Mouse (Mus musculus): Measurements from ENCODE around the gene Pdzk1.

Gene Pdzk1

DNA sequence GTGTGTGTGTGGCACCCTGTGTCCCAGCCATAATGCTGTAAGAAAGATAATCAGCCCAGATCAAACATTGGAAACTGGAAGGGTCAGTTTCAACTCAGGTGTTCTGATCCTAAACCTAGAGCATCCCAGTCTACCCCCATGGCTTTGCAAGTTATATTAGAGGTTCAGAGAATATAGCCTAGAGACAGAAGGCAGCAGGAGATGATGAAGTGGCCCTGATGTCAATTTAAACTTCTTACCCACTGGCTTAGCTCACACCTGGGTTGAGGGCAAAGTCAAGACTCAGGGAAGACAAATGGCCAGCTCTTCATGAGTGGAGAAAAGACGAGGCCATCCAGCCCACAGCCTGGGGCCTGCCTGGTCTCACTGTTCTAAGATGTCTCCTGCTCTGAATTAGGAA is at the start of gene Pdzk1, which contains the start of gene Cd160:
Gene Pdzk1 (plus strand): TSS at position 301 of the 400 bp plus-strand sequence.
Gene Cd160 (minus strand): TSS at position 368 of the 400 bp plus-strand sequence.
- DNase-seq, result no peak

DNA sequence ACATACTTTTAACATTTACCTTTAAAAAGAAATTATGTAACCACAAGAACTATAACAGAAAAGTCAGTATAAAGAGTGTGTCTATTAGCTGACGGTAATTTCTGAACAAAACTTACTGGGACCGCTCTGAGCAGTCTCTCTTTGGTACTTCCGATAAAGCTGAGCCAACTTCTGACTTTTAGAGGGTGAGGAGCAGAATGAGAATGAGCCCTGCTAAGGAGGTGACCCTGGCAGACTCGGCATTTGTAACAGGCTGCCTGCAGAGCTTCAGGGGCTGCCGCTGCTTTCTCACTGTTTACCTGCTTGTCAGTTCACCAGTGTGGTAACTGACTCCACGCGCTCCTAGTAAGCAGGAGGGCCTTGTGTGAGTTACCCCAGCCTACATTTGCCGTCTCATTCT is 46.8 kb upstream of the Pdzk1 start:
- no peak for DNase-seq

DNA sequence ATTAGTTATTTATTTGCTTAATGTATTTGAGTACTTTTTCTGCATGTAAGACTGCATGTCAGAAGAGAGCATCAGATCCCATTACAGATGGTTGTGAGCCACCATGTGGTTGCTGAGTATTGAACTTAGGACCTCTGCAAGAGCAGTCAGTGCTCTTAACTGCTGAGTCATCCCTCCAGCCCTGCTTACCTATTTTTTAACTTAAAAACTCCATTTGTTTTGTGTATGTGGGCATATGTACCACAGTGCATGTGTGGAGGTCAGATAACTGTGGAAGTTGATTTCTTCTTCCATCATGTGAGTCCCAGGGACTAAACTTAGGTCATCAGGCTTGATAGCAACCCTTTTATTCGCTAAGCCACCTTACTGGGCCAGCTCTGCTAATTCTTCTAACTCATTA is 41.3 kb upstream of the Pdzk1 start:
- DNase-seq, result no peak

DNA sequence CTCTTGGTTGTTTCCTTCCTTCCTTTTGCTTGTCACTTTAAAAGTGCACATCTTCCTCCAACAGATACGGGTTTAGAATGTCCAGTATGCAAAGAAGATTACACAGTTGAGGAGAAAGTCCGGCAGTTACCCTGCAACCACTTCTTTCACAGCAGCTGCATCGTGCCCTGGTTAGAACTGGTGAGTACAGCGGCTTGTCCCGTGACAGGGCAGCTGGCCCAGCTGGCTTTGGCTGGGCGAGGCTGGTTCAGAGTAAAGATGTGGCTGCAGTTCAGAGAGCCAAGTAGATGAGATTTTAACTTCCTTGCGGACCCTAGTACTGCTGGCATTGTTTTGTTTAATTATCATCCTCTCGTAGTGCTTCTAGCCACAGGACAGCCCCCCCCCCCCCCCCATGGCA is 40.6 kb upstream of the Pdzk1 start:
- no peak for DNase-seq

GRCm38 (mm10) chr3:96800254-96800653 is 28.8 kb upstream of the Pdzk1 start:
- DNase-seq, result no peak

GRCm38 (mm10) chr3:96802214-96802613 is 26.9 kb upstream of the Pdzk1 start:
- no peak for DNase-seq

GRCm38 (mm10) chr3:96808136-96808535 is 20.9 kb upstream of the Pdzk1 start:
- DNase-seq, result no peak

DNA sequence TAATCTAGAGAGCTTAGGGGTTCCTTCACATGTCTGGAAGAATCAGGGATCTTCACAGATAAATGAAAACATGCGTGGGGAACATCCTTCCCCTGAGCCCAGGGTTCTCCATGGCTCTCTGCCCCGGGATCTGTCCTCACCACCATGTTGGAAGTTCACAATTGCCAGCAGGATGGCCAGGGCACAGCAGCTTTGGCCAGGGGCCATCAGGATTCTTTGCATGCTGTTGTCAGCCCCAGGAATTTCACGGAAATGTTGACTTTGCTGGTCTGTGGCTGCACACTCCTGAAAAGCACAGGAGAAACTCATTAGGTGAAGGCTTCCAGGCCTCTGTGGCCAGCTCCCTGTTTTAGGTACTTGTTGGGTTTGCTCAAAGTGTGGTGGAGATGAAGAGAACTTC is 20.4 kb upstream of the Pdzk1 start:
- no peak for DNase-seq

DNA sequence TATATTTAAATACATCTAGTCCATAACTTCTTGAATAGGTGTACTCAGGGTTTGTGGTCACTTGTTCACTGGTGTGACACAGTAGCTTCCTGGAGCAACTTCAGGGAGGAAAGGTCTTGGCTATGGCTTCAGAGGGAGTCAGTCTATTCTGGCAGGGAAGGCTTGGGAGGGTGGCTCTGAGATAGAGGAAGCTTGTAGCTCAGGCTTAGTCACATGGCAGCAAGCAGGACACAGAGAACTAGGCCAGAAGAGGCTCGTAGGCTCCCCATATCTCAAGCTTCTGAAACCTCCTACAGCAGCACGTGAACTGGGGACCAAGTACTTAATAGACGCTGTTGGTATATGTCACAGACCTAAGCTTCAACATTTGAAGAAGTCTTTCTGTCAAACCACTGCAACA is 17.9 kb upstream of the Pdzk1 start:
- DNase-seq, result no peak

DNA sequence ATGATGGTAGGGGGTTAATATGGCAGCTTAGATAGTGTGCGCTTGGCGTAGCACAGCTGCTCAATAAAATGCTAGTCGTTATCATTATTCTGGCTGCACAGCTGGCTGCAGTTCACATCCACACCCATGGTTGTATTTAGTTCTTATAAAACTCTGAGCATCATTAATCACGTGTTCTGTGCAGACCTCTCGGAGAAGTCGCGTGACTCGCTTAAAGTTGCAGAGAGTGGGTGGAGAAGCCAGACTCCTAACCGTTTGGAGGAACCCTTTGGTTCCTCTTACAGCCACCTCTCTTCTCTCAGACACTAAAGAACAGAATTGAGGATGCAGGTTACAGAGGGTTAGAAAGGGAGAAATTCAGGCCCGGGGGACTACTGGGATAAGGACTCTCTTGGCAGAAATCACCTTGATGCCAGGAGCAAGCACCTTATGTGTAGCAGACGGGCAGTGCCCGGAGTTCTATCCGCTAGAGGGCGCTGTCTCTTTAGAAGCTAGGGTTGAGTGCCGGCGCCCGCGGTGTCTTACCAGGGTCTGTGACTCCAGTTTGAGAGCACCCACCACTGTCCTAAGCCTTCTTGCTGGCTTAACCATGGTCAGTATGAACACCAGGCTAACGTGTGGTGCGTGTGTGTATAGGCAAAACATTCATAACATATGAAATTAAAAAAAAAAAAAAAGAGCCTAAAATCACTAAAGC is 16.5 kb upstream of the Pdzk1 start:
- peak; percentile 64 for DNase-seq

- no peak for DNase-seq
Measured at GRCm38 (mm10) chr3:96813106-96813505, 16.0 kb upstream of the Pdzk1 start.

DNA sequence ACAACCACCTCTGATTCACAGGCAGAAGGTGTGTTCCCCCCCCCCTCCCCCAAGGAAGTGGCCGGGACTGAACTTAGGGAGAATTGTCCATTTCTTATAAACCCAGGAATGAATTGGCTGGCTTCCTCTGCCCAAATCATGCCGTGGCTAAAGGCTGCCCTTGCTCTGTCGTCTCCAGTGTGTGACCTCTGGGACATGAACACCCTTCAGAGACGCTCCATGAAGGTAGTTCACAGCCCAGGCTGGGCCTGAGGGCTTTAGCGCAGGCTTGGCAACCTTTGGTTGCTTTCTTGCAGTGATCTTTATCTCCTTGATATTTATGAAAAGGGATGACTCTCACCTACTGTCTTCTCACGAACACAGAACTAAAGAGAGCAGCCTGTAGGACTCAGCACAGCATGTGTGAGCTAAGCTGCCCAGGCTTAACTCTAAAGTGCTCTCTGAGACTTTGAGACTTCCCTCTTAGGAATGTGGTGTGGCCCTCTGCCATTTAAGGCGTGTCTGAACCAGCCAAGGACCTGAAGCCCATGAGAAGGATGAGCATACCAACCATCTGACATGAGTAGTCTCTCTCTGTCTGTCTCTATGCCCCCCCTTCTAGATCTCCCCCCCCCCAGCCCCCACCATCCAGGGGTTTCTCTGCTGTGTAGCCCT is 15.4 kb upstream of the Pdzk1 start:
- no peak for DNase-seq

- no peak for DNase-seq
Measured at GRCm38 (mm10) chr3:96814342-96814741, 14.7 kb upstream of the Pdzk1 start.

GRCm38 (mm10) chr3:96820116-96820915 is 8.8 kb upstream of the Pdzk1 start:
- no peak for DNase-seq

DNA sequence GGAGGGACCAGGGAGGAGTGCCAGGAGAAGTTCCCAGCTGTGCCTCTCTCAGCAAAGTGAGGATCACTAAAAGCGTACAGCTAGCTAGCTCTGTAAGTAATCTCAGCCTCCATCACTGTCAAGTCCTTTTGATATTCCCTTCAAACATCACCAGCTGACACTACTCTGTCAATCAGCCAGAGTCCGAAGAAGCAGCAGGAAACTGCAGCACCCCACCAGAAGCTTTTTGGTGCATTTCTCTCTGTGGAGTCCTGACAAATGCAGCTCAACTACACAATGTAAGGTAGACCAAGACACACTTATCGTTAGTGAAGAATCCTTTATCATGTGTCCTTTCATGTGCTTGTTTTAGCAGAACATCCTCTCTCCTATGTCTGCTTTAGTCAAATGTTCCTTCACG is 7.5 kb upstream of the Pdzk1 start:
- no peak for DNase-seq

DNA sequence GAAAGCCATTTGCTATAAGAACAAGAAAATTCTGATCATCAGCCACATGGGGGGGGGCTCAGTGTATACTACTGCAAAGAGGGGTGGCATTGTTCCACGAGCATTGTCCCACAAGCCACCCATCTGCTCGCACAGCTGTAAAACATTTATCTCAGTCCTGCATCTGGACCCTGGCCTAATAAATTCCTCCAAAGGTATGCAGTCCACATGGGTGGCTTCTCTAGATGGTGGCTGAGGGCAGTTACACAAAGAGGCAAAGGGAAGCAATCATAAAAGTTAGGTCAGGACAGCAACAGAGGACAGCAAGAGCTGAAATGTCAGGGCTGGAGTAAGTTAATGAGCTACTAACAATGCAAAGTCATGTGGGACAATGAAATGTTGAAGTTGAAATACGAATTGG is 5.4 kb upstream of the Pdzk1 start:
- DNase-seq, result no peak

GRCm38 (mm10) chr3:96824614-96825013 is 4.5 kb upstream of the Pdzk1 start:
- no peak for DNase-seq

- DNase-seq, result no peak
Measured at GRCm38 (mm10) chr3:96825261-96825660, 3.8 kb upstream of the Pdzk1 start.

DNA sequence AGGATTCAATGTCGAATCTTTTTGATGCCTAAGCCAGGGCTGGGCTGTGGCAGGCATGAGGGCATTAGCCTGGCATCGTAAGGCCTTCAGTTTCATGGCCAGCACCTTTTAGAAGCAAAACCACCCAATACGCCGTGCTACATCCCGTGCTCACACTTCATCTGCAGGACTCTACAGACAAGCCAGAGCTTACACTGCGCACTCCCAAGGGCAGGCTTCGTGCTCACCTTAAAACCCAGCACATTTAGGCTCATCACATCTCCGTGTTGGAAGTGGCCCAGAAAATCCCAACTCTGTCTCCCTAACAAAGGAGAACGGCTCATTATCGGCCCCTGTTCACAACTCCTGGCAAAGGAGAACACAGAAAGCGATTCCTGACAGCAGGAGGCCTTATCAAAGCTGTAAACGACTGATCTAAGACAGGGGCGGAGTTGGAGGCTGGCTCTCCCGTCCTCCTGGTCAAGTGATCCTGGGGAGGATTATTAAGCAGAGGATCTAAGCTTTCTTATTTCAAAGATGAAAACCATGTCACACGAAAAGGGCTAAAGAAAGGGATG is 698 bp upstream of the Pdzk1 start:
- no peak for DNase-seq

DNA sequence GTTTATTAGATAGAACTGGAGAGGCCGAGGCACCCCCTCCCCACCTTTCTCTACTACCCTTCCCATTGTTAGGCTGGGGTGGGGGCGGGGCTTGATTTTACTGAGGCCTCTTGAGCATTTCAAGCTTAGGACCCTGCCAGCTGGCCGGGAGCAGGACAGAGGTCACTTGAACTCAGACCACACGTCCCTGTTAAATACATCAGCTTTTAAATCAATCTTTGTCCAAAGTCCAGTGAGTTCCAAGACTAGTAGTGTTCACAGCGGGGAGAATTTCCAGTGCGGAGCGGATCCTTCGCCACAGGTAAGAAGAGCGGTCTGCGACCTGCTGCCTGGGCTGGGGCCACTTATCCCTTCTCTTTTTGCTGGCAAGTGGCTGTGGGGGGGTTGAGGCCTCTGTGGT is 772 bp downstream of the Pdzk1 start:
- no peak for DNase-seq

DNA sequence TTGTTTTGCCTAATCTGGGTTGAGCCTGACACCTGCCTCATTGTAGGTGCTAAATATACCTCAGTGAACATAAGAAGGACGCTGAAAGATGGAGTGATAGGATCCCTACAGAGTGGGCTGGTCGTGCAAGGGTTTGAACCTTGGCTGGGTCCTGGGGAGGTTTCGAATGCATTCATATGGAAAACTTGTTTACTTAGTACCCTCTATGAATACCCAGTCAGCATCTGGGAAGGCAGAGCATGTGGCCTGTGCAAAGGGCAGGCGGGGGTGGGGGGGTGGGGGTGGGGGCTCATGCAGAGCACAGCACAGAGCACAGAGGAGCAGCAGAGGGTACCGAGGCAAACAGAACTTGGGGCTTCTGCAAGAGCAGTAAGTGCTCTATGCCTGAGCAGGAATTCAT is 3.8 kb downstream of the Pdzk1 start:
- no peak for DNase-seq

DNA sequence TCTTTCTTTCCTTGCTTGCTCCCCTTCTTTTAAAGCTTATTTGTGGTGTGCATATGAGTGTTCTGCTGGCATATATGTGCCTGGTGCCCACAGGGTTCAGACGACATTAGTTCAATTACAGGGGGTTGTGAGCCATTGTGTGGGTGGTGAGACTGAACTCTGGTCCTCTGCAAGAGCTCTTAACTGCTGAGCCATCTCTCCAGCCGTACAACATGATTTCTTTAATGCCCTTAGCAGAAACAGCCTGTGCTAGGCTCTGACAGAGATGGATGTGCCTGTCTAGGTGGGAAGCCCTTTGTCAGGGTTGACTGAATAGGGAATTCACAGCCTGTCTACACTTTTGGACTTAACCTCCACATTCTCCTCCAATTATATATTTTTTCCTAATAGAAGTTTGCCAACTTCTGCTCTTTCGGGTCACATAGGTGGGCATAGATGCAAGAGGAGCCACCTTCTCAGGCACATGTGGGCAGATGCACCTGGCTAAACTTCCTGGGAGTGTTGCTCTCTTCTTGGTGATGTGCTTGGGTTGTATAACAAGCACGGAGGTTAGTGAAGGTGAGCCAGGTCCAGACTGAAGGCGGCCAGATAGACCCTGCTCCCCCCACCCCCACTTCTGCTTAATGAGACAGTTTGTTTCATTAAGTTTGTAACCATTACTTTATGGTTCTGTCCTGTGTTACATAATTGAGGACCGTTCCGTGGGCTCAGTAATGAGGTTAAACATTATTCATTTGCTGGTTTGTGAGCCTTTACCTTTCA is 5.7 kb downstream of the Pdzk1 start:
- no peak for DNase-seq

GRCm38 (mm10) chr3:96836414-96836813 is 7.3 kb downstream of the Pdzk1 start:
- DNase-seq, result no peak
